Mouse (Mus musculus): ENCODE data around the gene Ccin. TPM values are rescaled to one million over a fixed set of nuclear protein-coding genes. Genes with fewer than 3 reads are reported as not detected.
A peak's percentile ranks its signal among the peaks of the same experiment; 100 is the strongest.

Gene Ccin
- total RNA-seq, 2 experiments from 2014 or later: not detected

DNA sequence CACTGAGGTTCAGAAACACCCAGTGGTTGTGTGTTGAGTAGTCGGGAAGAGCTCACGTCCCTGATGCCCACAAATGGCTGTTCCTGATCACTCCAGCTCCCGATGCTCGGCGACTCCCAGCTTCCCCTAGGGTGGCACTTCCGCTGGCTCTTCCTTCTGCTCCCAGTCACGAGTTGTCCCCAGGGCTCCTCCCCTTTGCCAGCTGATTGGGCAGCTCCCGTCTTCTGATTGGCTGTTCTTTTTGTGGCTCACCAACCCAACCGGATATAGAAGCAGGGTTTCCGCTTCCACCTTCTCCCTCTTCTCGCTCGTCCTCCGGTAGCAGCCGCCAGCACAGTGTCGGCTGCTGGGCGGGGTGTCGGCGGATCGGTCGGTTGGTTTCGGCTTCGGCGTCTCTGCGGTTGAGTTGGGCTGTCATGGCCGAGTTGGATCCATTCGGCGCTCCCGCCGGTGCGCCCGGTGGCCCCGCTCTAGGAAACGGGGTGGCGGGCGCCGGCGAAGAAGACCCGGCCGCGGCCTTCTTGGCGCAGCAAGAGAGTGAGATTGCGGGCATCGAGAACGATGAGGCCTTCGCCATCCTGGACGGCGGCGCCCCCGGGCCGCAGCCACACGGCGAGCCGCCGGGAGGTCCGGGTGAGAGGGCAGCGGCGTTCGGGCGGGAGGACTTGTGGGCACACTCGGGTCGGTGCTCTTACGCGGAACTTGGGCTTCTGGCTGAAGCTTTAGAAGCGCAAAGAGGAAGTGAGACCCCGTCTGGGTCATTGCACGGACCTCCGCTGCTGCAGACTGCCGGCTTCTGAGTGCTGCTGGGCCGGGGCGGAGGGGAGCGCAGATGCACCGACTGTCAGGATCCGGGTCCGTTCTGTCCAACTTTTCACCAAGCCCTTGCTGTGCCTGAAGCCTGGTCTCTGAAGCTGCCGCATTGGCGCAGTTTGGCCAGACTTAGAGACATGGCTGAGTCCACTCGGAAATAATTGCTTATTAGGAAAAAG, 29.4 kb downstream of the Ccin start:
- DNase-seq (ENCODE audit: low spot score in 2 of 2): peak; percentile 81 to 82

- peak in 1 of 2 experiments; percentile 10 for DNase-seq (ENCODE audit: low spot score in 2 of 2)
These were observed 30.2 kb downstream of the Ccin start for GRCm38 (mm10) chr4:44013391-44014070.

- DNase-seq (ENCODE audit: low spot score in 2 of 2): peak in 1 of 2 experiments; percentile 16
These were observed 32.8 kb downstream of the Ccin start for GRCm38 (mm10) chr4:44016071-44016470.

DNA sequence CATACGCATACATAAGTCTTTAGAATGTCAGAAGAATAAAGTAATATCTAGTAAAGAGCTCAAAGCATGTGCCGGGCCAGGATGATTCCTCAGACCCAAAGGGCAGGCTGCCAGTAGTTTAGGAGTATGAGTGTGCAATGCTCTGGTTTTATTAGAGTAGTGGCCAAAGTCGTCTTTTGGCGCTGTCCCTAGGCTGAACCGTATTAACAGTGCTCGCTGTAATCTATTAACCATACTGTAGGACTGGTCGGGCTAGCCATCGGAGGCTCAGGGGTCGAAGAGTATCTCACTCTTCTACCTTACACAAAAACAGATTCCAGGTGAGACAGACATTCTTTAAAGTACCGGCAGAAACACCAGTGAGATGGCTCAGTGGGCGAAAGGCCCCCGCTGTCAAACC, 33.5 kb downstream of the Ccin start:
- peak in 1 of 2 experiments; percentile 9 for DNase-seq (ENCODE audit: low spot score in 2 of 2)

GRCm38 (mm10) chr4:44022323-44022722, 39.0 kb downstream of the Ccin start:
- DNase-seq (ENCODE audit: low spot score in 2 of 2): no peak

GRCm38 (mm10) chr4:44022766-44023165, 39.5 kb downstream of the Ccin start:
- DNase-seq (ENCODE audit: low spot score in 2 of 2): no peak

DNA sequence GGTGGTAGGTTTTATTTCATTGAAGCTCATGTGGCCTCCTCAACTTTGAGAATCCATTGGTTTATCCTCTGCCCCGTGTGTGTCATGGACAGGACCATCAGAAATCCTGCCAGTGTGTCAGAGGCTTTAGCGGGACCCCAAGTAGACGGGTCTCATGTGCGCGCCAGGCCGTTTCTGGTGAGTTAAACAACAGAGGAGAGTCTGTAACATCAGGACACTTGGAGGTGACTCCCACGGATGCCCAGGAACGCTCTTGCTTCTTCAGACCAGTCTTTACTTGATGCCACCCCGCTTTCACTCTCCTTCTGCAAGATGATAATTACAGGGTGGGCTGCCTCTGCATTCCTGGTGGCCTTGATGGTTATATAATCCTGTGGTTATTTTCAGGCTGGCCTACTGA, 40.4 kb downstream of the Ccin start:
- DNase-seq (ENCODE audit: low spot score in 2 of 2): no peak

- no peak for DNase-seq (ENCODE audit: low spot score in 2 of 2)
These were observed 41.0 kb downstream of the Ccin start for GRCm38 (mm10) chr4:44024241-44024640.

- DNase-seq (ENCODE audit: low spot score in 2 of 2): no peak
These were observed 42.3 kb downstream of the Ccin start for GRCm38 (mm10) chr4:44025570-44025969.

DNA sequence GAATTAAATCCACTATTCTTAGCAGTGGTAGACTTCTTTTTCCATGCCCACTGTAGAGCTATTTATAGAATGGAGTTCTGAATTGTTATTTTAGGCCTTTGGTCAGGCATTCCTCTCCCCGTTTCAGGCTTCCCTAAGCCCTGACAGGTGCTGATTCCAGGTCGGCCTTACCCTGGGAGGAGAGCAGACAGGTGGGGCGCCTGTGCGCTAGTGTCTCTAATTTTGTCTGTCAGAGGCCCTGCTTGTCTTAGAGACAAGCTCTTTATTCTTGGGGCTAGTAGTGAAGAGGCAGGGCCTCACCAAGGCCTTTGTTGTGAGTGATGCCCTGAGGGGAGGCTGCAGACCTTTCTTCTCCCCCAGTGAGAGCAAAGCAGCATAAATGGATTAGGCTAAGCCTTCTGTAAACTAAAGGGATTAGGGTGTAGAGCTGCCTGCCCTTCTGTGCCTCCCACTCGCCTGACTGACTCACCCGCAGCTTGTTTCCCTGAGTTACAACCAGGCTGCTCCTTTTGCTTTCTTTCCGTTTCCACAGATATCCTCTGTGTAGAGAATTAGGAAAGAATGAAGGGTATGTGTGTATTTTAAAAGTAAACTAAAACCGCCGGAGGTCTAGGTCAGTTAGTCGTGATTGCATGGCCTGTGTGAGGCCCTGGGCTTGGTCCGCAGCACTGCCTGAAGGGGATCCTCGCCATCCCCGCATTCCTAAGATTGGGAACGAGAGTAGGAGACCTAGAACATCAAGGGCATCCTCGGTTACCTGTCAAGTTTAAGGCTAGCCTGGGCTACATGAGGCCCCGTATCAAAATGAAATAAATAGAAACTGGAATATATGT, 45.2 kb downstream of the Ccin start:
- no peak for DNase-seq (ENCODE audit: low spot score in 2 of 2)

DNA sequence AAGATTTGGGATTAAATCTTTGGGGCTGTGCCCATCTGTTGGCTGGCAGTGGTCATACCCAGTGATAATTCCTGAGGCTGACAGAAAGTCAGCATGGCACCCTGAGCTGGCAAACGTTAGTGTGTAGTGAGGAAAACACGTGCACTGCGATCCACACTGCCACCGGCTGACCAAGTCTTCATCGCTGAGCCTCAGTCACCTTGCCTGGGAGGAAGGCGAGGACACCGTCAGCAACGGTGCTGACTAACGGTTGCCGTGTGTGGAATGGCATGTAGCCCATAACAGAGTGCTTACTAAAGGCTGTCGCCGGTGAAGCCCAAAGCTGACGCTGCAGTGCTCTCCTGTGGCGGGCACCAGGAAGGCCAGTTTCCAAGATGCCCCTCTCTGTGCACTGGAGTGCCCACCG, 46.4 kb downstream of the Ccin start:
- no peak for DNase-seq (ENCODE audit: low spot score in 2 of 2)

GRCm38 (mm10) chr4:44031521-44031920, 48.2 kb downstream of the Ccin start:
- no peak for DNase-seq (ENCODE audit: low spot score in 2 of 2)

Other genes with a start within 250 kb of the Ccin start
- not detected for gene Olfr159, start 212.5 kb upstream of the Ccin start, total RNA-seq (2021)
- not detected for gene Olfr156, start 159.6 kb upstream of the Ccin start, total RNA-seq (2021)
- gene Olfr157, start 143.3 kb upstream of the Ccin start, total RNA-seq (2021): not detected
- gene Olfr155, start 131.9 kb upstream of the Ccin start, total RNA-seq (2021): not detected
- gene Reck, start 108.0 kb upstream of the Ccin start, total RNA-seq (2021): 10 to 100 TPM; 17.4 to 22.0 TPM
- 1 to 10 TPM; 3.5 to 6.4 TPM for gene Glipr2, start 26.1 kb upstream of the Ccin start, total RNA-seq (2021)
- 100 to 1,000 TPM; 169 to 180 TPM for gene Clta, start 21.0 kb downstream of the Ccin start, total RNA-seq (2021)
- gene Gne, start 100.7 kb downstream of the Ccin start, total RNA-seq (2021): 10 to 100 TPM; 30.1 to 35.3 TPM